ENCODE assay signal across 8 mouse cellular contexts in the genomic region with DNA sequence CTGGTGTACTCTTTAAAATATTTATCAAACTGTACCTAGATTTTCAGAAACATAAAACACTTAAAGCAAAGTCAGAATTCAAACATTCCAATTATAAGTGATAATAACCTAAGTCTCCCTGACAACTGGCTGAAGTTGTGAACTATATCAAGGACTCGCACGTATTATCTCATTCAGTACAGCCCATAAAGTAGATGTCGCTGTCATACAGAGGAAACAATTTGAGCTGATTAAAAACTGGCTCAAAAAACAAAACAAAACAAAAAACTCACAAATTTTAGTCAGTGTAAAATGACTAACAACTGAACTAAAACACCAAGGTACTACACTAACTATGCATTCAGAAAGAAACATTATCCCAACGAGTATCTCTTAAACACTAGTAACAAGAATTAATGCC. TPM values are rescaled to one million over a fixed set of nuclear protein-coding genes. Genes with fewer than 3 reads are reported as not detected.
DNase-seq lines count a peak whose midpoint lies in the region; ATAC-seq lines count a peak whose summit lies in the region.

No protein-coding gene starts in this region.

- H3K27ac ChIP-seq in heart, embryonic 12.5 days (ENCODE audit: poor library complexity, severe bottlenecking): no peak overlapping the region
- no peak overlapping the region for H3K27ac ChIP-seq in hindbrain, embryonic 12.5 days

- ATAC-seq in heart, embryonic 12.5 days (ENCODE audit: insufficient number of reproducible peaks, low FRiP score): no peak
- no peak for ATAC-seq in hindbrain, embryonic 12.5 days (ENCODE audit: low FRiP score)
- peak; percentile 55 for ATAC-seq in megakaryocyte-erythroid progenitor cell, adult 5-6 weeks (replicated peaks; ENCODE audit: low FRiP score, low TSS enrichment, poor library complexity, severe bottlenecking)

- no peak overlapping the region for H3K9ac ChIP-seq in heart, embryonic 12.5 days
- H3K9ac ChIP-seq in hindbrain, embryonic 12.5 days: no peak overlapping the region

- no peaks in the 10 kb centered on the region for H3K27me3 ChIP-seq in heart, embryonic 12.5 days (replicated peaks)
- no peaks in the 10 kb centered on the region for H3K27me3 ChIP-seq in hindbrain, embryonic 12.5 days

- peak overlapping the region; percentile 53 for H3K4me3 ChIP-seq in heart, embryonic 12.5 days
- H3K4me3 ChIP-seq in hindbrain, embryonic 12.5 days: peak overlapping the region; percentile 27

- DNase-seq in heart, adult 11 months: no peak
- peak; percentile 77 for DNase-seq in MEL-GATA-1-ER (ENCODE audit: extremely low read depth, low read depth)
- DNase-seq in layer of hippocampus, postnatal 36 days: no peak
- DNase-seq in adrenal gland, postnatal 14 days: no peak
- DNase-seq in right cerebral cortex, adult 18-20 months: no peak

- no peaks in the 10 kb centered on the region for H3K36me3 ChIP-seq in heart, embryonic 12.5 days
- H3K36me3 ChIP-seq in hindbrain, embryonic 12.5 days: no peaks in the 10 kb centered on the region

- peak overlapping the region; percentile 82 for H3K4me2 ChIP-seq in heart, embryonic 12.5 days
- H3K4me2 ChIP-seq in hindbrain, embryonic 12.5 days (replicated peaks): peak overlapping the region; percentile 86

- H3K9me3 ChIP-seq in heart, embryonic 12.5 days (replicated peaks): no peaks in the 10 kb centered on the region
- H3K9me3 ChIP-seq in hindbrain, embryonic 12.5 days (replicated peaks): no peaks in the 10 kb centered on the region

- H3K4me1 ChIP-seq in heart, embryonic 12.5 days (replicated peaks): peaks cover 33% of the 10 kb centered on the region
- H3K4me1 ChIP-seq in hindbrain, embryonic 12.5 days: peaks cover 30% of the 10 kb centered on the region

- 12% methylated on average over 4 of the region's 4 CpGs for WGBS in heart, embryonic 12.5 days
- 54% methylated on average over 4 of the region's 4 CpGs for WGBS in hindbrain, embryonic 12.5 days

RNA-seq across cellular contexts. Expression of a gene that starts 3.0 kb away (rescaled TPM):
- 83.5 and 91.1 TPM in 2 replicates for polyA plus RNA-seq in heart, embryonic 12.5 days (2016; fragmentation: Nextera tagmentation; extraction: Ambion mirVana)
- 70.0 and 79.4 TPM in 2 replicates for polyA plus RNA-seq in hindbrain, embryonic 12.5 days (2016; fragmentation: Nextera tagmentation; extraction: Ambion mirVana)
- total RNA-seq in megakaryocyte-erythroid progenitor cell, adult 5-6 weeks (2014; fragmentation: Nextera tagmentation): 23.6 and 24.6 TPM in 2 replicates
- 50.7 and 115 TPM in 2 replicates for total RNA-seq in megakaryocyte-erythroid progenitor cell, adult 5-6 weeks (2017)
- total RNA-seq in layer of hippocampus, postnatal 36 days (2021): 100 to 1,000 TPM; 128 to 140 TPM
- 89.6 and 90.3 TPM in 2 replicates for total RNA-seq in adrenal gland, postnatal 14 days (2021)
